Mouse (Mus musculus) brain, embryonic 18.5 days (tissue): ENCODE results near the gene Ocrl.

ENCODE experiments used
- DNase-seq: peaks from one replicate; pipeline ENCODE4 v3.0.0-alpha.2; 2012; ENCODE audit warnings: low read depth, low spot score

Gene Ocrl

GRCm38 (mm10) chrX:47912306-47912792, at the start of gene Ocrl:
TSS of gene Ocrl (plus strand) at chrX:47912387.
- DNase-seq = no peak

GRCm38 (mm10) chrX:47880052-47880451, 32.1 kb upstream of the Ocrl start:
- DNase-seq = no peak

DNA sequence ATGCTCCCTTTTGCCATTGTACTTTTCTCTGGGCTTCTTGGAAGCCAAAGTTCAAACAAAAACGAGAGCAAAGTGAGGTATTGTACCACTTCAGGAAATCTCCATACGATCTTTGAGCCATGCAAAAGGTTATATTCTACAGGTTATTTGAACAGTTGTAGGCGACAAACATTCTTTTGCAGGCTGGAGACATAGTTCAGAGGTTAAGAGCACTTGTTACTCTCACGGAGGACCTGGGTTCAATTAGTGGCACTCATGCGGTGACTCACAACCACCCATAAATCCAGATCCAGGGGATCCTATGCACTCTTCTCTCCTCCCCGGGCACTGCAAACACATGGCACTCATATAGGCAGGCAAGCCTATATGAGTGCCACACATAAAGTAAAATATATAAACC, 29.4 kb upstream of the Ocrl start:
- DNase-seq = no peak

GRCm38 (mm10) chrX:47887401-47887800, 24.8 kb upstream of the Ocrl start:
- no peak for DNase-seq

DNA sequence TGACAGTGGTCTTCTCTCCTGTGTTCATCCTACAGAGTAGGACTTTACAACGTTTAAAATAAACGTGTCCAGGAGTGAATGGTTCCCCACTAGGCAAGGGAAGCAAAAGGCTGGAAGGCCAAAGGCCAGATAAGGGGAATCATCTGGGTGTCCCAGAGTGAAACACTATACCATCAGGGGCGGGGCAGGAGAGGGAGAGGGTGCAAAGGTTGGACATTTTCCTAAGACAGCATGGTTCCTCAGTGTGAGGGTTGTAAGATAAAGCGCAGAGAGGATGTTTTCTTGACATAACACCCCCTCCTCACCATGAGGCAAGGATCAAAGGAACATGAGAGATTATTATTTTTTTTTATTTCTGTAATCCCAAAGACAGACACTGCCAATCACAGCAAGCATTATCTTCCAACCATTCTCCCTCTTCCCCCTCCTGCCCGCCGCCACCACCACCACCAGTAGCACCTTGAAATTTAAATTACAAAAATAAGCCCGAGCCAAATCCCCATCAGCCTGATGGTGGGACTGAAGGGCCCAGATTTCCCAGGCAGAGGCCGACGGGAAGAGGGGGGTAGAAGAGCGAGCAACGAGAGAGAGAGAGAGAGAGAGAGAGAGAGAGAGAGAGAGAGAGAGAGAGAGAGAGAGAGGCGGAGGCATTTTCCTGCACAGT, 20.8 kb upstream of the Ocrl start:
- no peak for DNase-seq

DNA sequence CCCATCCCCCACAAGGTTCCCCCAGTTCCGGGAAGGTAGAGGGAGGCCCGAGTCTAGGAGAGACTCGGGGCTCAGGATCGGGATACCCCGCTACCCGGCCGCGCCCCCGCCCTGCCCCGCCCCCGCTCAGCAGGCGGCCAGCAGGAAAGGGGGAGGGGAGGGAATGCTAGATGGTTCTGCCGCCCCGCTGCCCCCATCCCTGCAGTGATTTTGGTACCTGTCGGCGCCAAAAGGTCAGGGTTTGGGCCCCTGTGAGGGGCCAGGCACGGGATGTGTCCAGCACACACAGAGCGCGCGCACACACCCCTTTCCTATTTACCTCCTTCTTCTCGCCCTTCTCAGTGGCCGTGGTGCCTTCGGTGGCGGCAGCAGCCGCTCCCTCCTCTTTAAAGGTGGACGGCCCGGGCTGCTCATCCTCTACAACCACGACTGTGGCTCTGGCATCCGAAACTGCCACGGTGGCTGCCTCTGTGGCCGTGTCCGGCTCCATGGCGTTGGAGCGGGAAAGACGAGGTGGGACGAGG, 20.2 kb upstream of the Ocrl start:
- DNase-seq = no peak

DNA sequence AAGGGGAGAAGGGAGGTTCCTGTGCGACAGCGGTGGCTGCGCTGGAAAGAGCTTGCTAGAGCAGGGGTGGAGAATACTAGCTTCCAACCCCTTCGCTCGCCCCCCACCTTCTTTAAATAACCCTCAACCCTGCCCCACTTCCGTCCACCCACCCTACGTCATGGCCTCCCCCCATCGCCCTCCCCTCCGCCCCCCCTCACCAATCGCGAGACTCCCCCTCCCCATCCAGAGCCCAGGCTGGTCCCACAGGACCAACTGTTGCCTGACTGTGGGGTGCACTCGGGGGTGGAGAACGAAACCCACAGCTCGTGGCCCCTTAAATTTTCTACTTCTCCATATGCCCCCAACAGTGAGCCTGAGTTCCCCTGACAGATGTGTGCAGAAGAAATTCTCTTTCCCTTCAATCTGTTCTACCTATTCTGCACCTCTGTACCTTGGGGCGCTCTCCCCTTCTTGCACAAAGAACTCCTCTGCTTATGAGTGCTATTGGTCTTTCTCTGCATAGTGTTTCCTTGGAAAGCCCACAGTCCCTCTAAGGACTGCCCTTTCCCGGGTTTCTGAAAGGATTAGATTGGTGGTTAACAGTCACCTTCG, 19.7 kb upstream of the Ocrl start, which contains the start of gene Smarca1:
Gene Smarca1, minus strand, starts transcription at position 544 of the 594 bp plus-strand sequence.
- no peak for DNase-seq

- DNase-seq = no peak
Measured at GRCm38 (mm10) chrX:47912904-47913542, 836 bp downstream of the Ocrl start.

DNA sequence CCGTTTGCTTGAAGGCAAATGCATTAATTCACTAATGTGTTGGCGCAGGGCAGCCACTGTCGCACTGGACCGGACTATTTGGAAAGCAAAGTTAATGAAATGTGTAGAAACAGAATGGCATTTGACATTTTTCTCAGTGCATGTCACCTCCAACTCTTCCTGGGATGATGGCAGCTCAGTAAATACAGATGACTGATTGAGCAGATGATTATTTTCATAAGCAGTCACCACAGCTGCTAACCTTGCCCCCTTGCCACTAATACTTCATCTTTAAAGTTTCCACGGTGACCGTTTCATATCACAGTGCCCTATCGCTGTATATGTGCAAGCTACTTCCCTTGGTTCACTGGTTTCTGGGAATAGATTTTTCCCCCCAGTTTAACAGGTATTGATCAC, 1.4 kb downstream of the Ocrl start:
- DNase-seq = no peak

DNA sequence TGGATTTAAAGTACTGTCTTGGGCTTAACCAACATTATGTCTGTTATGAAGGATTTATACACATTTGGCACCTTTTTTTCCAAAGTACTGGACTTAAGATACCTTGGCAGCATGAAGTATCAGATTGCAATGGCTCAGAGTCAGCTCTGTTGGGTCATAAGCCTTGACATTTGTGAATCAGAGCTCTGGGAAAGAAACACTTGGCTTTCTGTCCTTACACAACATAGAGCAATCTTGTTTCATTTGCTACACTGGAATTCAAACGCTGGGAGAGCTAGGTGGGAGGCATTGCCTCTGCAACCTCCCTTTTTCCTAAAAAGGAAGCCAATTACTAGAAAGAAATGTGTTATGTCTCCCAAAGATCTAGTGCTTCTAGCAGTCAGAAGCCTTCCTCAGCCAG, 4.6 kb downstream of the Ocrl start:
- DNase-seq = no peak

- no peak for DNase-seq
Measured at GRCm38 (mm10) chrX:47920541-47920940, 8.4 kb downstream of the Ocrl start.

- no peak for DNase-seq
Measured at GRCm38 (mm10) chrX:47927981-47928380, 15.8 kb downstream of the Ocrl start.

GRCm38 (mm10) chrX:47930449-47930848, 18.3 kb downstream of the Ocrl start:
- no peak for DNase-seq

GRCm38 (mm10) chrX:47934352-47934751, 22.2 kb downstream of the Ocrl start:
- DNase-seq = no peak

GRCm38 (mm10) chrX:47936885-47937284, 24.7 kb downstream of the Ocrl start:
- no peak for DNase-seq

DNA sequence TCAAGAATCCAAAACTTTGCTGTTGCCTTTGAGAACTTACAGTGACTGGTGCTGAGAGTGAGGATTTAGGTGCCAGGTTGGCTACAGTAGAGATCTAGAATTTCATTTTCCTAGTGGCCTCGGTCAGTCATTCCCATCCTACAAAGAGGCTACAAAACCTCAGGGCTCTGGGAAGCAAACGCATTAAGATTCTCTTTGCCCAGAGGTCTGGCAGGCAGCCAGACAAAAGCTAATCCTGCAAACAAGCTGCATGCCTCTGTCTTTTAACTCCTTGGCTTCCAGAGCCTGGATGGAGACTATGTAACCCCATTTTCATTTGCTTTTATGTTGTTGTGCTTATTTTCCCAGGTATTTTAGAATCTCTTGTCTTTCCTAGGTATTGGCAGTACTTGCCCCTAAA, 25.6 kb downstream of the Ocrl start:
- peak; percentile 12 for DNase-seq

- DNase-seq = peak; percentile 18
Measured at GRCm38 (mm10) chrX:47949729-47950128, 37.5 kb downstream of the Ocrl start.

GRCm38 (mm10) chrX:47962579-47962978, 50.4 kb downstream of the Ocrl start:
- DNase-seq = no peak

- no peak for DNase-seq
Measured at GRCm38 (mm10) chrX:47970371-47970770, 58.2 kb downstream of the Ocrl start.

DNA sequence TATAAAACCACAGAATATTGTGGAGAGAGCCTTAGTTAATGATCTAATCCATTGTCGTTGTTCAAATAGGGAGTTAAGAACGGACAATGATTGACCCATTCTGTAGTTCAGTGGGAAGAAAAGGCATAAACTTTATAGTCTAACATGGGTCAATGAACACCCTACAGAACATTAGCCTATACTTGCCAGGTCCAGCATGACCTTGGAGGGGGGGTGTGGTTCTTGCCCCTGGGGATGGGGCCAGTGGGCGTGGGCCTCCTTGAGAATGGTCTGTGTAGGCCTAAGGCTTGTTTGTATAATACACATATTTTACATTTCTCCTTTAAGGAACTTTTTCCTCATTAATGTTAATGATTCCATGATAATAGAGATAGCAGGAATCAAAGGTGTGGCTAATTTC, 58.7 kb downstream of the Ocrl start:
- DNase-seq = no peak

- no peak for DNase-seq
Measured at GRCm38 (mm10) chrX:47971366-47972128, 59.4 kb downstream of the Ocrl start.

DNA sequence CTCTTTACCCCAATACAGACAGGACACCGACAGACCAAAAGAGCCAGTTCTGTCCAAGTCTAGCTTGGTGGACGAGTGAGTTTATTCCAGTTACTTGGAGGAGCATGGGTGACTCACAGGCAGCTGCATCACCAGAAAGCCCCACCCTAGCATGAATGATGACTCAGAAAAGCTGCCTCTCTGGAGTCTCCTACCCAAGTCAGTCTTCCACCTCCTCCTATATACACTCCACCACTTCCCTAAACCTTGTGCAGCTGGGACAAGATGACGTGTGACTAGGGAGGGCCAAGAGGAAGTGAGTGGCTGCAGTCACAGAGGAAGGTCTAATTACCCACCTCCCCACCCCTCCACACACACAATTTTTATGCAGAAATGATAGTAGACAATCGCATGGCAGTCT, 64.4 kb downstream of the Ocrl start:
- DNase-seq = no peak
